Mouse (Mus musculus): Measurements from ENCODE around the gene Kcnn1. TPM values are rescaled to one million over a fixed set of nuclear protein-coding genes. Genes with fewer than 3 reads are reported as not detected.

Kcnn1 gene
- total and polyA plus RNA-seq, 2 experiments: 6.2 to 8.4 TPM

- Histone ChIP-seq H3K4me1 (ENCODE audit: control insufficient read depth, insufficient read depth, low read length) (peaks cover 15% of the 10 kb centered on the region), H3K27me3 (ENCODE audit: control insufficient read depth, insufficient read depth, low read length) (no peaks in the 10 kb centered on the region), H3K27ac (replicated peaks; ENCODE audit: insufficient read depth, low read depth, low read length) (no peak overlapping the region), H3K79me2 (ENCODE audit: control insufficient read depth, insufficient read depth, low read length) (peaks cover 34% of the 10 kb centered on the region), H3K9ac (ENCODE audit: low read depth, low read length) (no peak overlapping the region), H3K36me3 (ENCODE audit: control insufficient read depth, insufficient read depth, low read length) (peaks cover 5% of the 10 kb centered on the region), H3K4me3 (ENCODE audit: insufficient read depth, low read depth, low read length) (peak overlapping the region; percentile 34; the same call in 1 of the 2 replicates)
- 4% methylated on average over 20 of the region's 20 CpGs for WGBS
- peak; percentile 55 for DNase-seq (ENCODE audit: extremely low read depth, low read depth, low spot score)
- no peak for TF ChIP-seq CTCF (IDR thresholded peaks at IDR 0.05; ENCODE audit: low read depth, low read length)
- no peak for TF ChIP-seq POLR2A (IDR thresholded peaks at IDR 0.05; ENCODE audit: extremely low read depth, insufficient read depth, low read length)
Measured at GRCm38 (mm10) chr8:70792700-70793099, 70.4 kb downstream of the Kcnn1 start.

Other genes starting within 250 kb of the Kcnn1 start
- 1.4 and 2.3 TPM in 2 replicates for gene Lrrc25, start 247.1 kb downstream of the Kcnn1 start, total RNA-seq (2014; rRNA removed)
- gene Lrrc25, start 247.1 kb downstream of the Kcnn1 start, polyA plus RNA-seq (2012; rRNA removed): 2.5 and 7.0 TPM in 2 replicates
- 5.8 and 12.6 TPM in 2 replicates for gene Gdf15, start 230.8 kb downstream of the Kcnn1 start, total RNA-seq (2014; rRNA removed)
- 23.8 and 27.7 TPM in 2 replicates for gene Gdf15, start 230.8 kb downstream of the Kcnn1 start, polyA plus RNA-seq (2012; rRNA removed)
- gene Pgpep1, start 202.9 kb downstream of the Kcnn1 start, total RNA-seq (2014; rRNA removed): 39.1 and 42.6 TPM in 2 replicates
- gene Pgpep1, start 202.9 kb downstream of the Kcnn1 start, polyA plus RNA-seq (2012; rRNA removed): 91.3 and 117 TPM in 2 replicates
- gene Lsm4, start 190.0 kb downstream of the Kcnn1 start, total RNA-seq (2014; rRNA removed): 30.8 and 35.4 TPM in 2 replicates
- gene Lsm4, start 190.0 kb downstream of the Kcnn1 start, polyA plus RNA-seq (2012; rRNA removed): 35.4 and 51.8 TPM in 2 replicates
- gene Jund, start 164.3 kb downstream of the Kcnn1 start, total RNA-seq (2014; rRNA removed): 26.6 and 36.6 TPM in 2 replicates
- gene Jund, start 164.3 kb downstream of the Kcnn1 start, polyA plus RNA-seq (2012; rRNA removed): 111 and 120 TPM in 2 replicates
- gene Iqcn, start 159.8 kb downstream of the Kcnn1 start, total RNA-seq (2014; rRNA removed): not detected in 2 replicates
- gene Iqcn, start 159.8 kb downstream of the Kcnn1 start, polyA plus RNA-seq (2012; rRNA removed): not detected in 2 replicates
- gene Gm3336, start 144.7 kb downstream of the Kcnn1 start, total RNA-seq (2014; rRNA removed): 0.28 and 0.54 TPM in 2 replicates
- 0.11 and 1.0 TPM in 2 replicates for gene Gm3336, start 144.7 kb downstream of the Kcnn1 start, polyA plus RNA-seq (2012; rRNA removed)
- gene Pde4c, start 139.5 kb downstream of the Kcnn1 start, total RNA-seq (2014; rRNA removed): 10.6 and 16.3 TPM in 2 replicates
- 26.5 and 28.0 TPM in 2 replicates for gene Pde4c, start 139.5 kb downstream of the Kcnn1 start, polyA plus RNA-seq (2012; rRNA removed)
- gene Rab3a, start 108.6 kb downstream of the Kcnn1 start, total RNA-seq (2014; rRNA removed): 2.7 and 4.1 TPM in 2 replicates
- gene Rab3a, start 108.6 kb downstream of the Kcnn1 start, polyA plus RNA-seq (2012; rRNA removed): 10.4 and 11.9 TPM in 2 replicates
- gene Mpv17l2, start 102.3 kb downstream of the Kcnn1 start, total RNA-seq (2014; rRNA removed): 13.7 and 20.9 TPM in 2 replicates
- gene Mpv17l2, start 102.3 kb downstream of the Kcnn1 start, polyA plus RNA-seq (2012; rRNA removed): 33.9 and 39.3 TPM in 2 replicates
- 7.7 and 10.9 TPM in 2 replicates for gene Pik3r2, start 86.5 kb downstream of the Kcnn1 start, total RNA-seq (2014; rRNA removed)
- 38.2 and 53.9 TPM in 2 replicates for gene Pik3r2, start 86.5 kb downstream of the Kcnn1 start, polyA plus RNA-seq (2012; rRNA removed)
- gene Mast3, start 58.2 kb downstream of the Kcnn1 start, total RNA-seq (2014; rRNA removed): 14.8 and 16.7 TPM in 2 replicates
- gene Mast3, start 58.2 kb downstream of the Kcnn1 start, polyA plus RNA-seq (2012; rRNA removed): 21.2 and 29.0 TPM in 2 replicates
- gene Il12rb1, start 54.8 kb downstream of the Kcnn1 start, total RNA-seq (2014; rRNA removed): 0.37 and 0.40 TPM in 2 replicates
- gene Il12rb1, start 54.8 kb downstream of the Kcnn1 start, polyA plus RNA-seq (2012; rRNA removed): 0.34 and 0.60 TPM in 2 replicates
- gene Arrdc2, start 23.5 kb downstream of the Kcnn1 start, total RNA-seq (2014; rRNA removed): 15.6 and 33.8 TPM in 2 replicates
- gene Arrdc2, start 23.5 kb downstream of the Kcnn1 start, polyA plus RNA-seq (2012; rRNA removed): 25.7 and 29.5 TPM in 2 replicates
- gene Ccdc124, start 10.7 kb upstream of the Kcnn1 start, total RNA-seq (2014; rRNA removed): 17.2 and 22.1 TPM in 2 replicates
- 34.0 and 34.4 TPM in 2 replicates for gene Ccdc124, start 10.7 kb upstream of the Kcnn1 start, polyA plus RNA-seq (2012; rRNA removed)
- gene Slc5a5, start 29.5 kb upstream of the Kcnn1 start, total RNA-seq (2014; rRNA removed): not detected in 2 replicates
- gene Slc5a5, start 29.5 kb upstream of the Kcnn1 start, polyA plus RNA-seq (2012; rRNA removed): not detected in 2 replicates
- gene Rpl18a, start 34.2 kb upstream of the Kcnn1 start, total RNA-seq (2014; rRNA removed): 318 and 506 TPM in 2 replicates
- gene Rpl18a, start 34.2 kb upstream of the Kcnn1 start, polyA plus RNA-seq (2012; rRNA removed): 1,953 and 2,350 TPM in 2 replicates
- 1.8 and 3.0 TPM in 2 replicates for gene Map1s, start 42.7 kb upstream of the Kcnn1 start, total RNA-seq (2014; rRNA removed)
- 4.6 and 8.7 TPM in 2 replicates for gene Map1s, start 42.7 kb upstream of the Kcnn1 start, polyA plus RNA-seq (2012; rRNA removed)